8 mouse cellular contexts compared by ENCODE assay signal in genomic region chr2:25620852-25621228, GRCm38 (mm10). TPM values are rescaled to one million over a fixed set of nuclear protein-coding genes. Genes with fewer than 3 reads are reported as not detected.
DNase-seq lines count a peak whose midpoint lies in the region; ATAC-seq and TF ChIP-seq lines count a peak whose summit lies in the region.
"Had no signal": no experiment of that assay in that cellular context is flagged by ENCODE, and none has a peak within 500 bp of the region (broad histone marks: within the 10 kb centered on the region; RNA-seq: fewer than 3 reads in every experiment).

No protein-coding gene starts in this region.

- H3K4me1 ChIP-seq in kidney, postnatal 0 days (replicated peaks; ENCODE audit: insufficient read depth, low read length), result peaks cover 11% of the 10 kb centered on the region
- peaks cover 14% of the 10 kb centered on the region; the same call in 1 of the 2 replicates for H3K4me1 ChIP-seq in forebrain, embryonic 12.5 days
- peaks cover 14% of the 10 kb centered on the region; the same call in 1 of the 2 replicates for H3K4me1 ChIP-seq in intestine, embryonic 15.5 days (replicated peaks)

- WGBS in kidney, postnatal 0 days, result 79% methylated on average over 4 of the region's 4 CpGs
- WGBS in forebrain, embryonic 12.5 days, result 93% methylated on average over 4 of the region's 4 CpGs
- 84% methylated on average over 4 of the region's 4 CpGs for WGBS in intestine, embryonic 15.5 days

- no peak overlapping the region for H3ac ChIP-seq in myocyte (ENCODE audit: control insufficient read depth, insufficient read length)

- H3K4me3 ChIP-seq in kidney, postnatal 0 days (replicated peaks; ENCODE audit: low read depth, low read length), result no peak overlapping the region
- no peak overlapping the region for H3K4me3 ChIP-seq in forebrain, embryonic 12.5 days (replicated peaks)
- no peak overlapping the region for H3K4me3 ChIP-seq in intestine, embryonic 15.5 days (replicated peaks)
- H3K4me3 ChIP-seq in myocyte, result peak overlapping the region; percentile 23

- H3K79me2 ChIP-seq in myocyte (ENCODE audit: control insufficient read depth, insufficient read depth), result no peaks in the 10 kb centered on the region

- H3K9ac ChIP-seq in kidney, postnatal 0 days (ENCODE audit: low read depth, low read length), result no peak overlapping the region
- no peak overlapping the region for H3K9ac ChIP-seq in forebrain, embryonic 12.5 days
- no peak overlapping the region for H3K9ac ChIP-seq in intestine, embryonic 15.5 days

- no peaks in the 10 kb centered on the region for H3K9me3 ChIP-seq in kidney, postnatal 0 days (replicated peaks; ENCODE audit: low read length)
- no peaks in the 10 kb centered on the region for H3K9me3 ChIP-seq in forebrain, embryonic 12.5 days
- no peaks in the 10 kb centered on the region for H3K9me3 ChIP-seq in intestine, embryonic 15.5 days

- no peaks in the 10 kb centered on the region for H3K36me3 ChIP-seq in kidney, postnatal 0 days (ENCODE audit: insufficient read depth, low read length)
- no peaks in the 10 kb centered on the region for H3K36me3 ChIP-seq in forebrain, embryonic 12.5 days (replicated peaks)
- no peaks in the 10 kb centered on the region for H3K36me3 ChIP-seq in intestine, embryonic 15.5 days
- H3K36me3 ChIP-seq in myocyte (ENCODE audit: control insufficient read depth, insufficient read depth), result no peaks in the 10 kb centered on the region

- H3K27me3 ChIP-seq in kidney, postnatal 0 days (ENCODE audit: insufficient read depth, low read length), result 0 out of 2 replicates have a peak, but pooled peaks cover 3% of the 10 kb centered on the region
- peaks cover 41% of the 10 kb centered on the region for H3K27me3 ChIP-seq in forebrain, embryonic 12.5 days
- H3K27me3 ChIP-seq in intestine, embryonic 15.5 days (replicated peaks), result peaks cover 28% of the 10 kb centered on the region
- H3K27me3 ChIP-seq in myocyte (ENCODE audit: control insufficient read depth, insufficient read depth, insufficient read length), result peaks cover 49% of the 10 kb centered on the region

- no peak for ATAC-seq in kidney, postnatal 0 days (replicated peaks; ENCODE audit: low FRiP score, low read depth)
- ATAC-seq in forebrain, embryonic 12.5 days (ENCODE audit: low FRiP score), result no peak
- no peak for ATAC-seq in intestine, embryonic 15.5 days

- no peak for DNase-seq in kidney, postnatal 0 days (ENCODE audit: low spot score)
- no peak for DNase-seq in kidney, adult 11 months
- no peak for DNase-seq in ovary, postnatal 10 days (ENCODE audit: low spot score)
- DNase-seq in adrenal gland, postnatal 14 days, result no peak

- H3K4me2 ChIP-seq in kidney, postnatal 0 days (ENCODE audit: low read length), result peak overlapping the region; percentile 69; the same call in 1 of the 2 replicates
- peak overlapping the region; percentile 69 for H3K4me2 ChIP-seq in forebrain, embryonic 12.5 days
- H3K4me2 ChIP-seq in intestine, embryonic 15.5 days (replicated peaks), result peak overlapping the region; percentile 86
- peak overlapping the region; percentile 79 for H3K4me2 ChIP-seq in myocyte (ENCODE audit: low read depth)

- TF ChIP-seq CTCF in kidney, postnatal 0 days (IDR thresholded peaks at IDR 0.05; ENCODE audit: low read depth), result no peak

- TF ChIP-seq POLR2A in myocyte (IDR thresholded peaks at IDR 0.05; ENCODE audit: insufficient read length, low read depth), result no peak

- peak overlapping the region; percentile 76 for H3K27ac ChIP-seq in kidney, postnatal 0 days
- H3K27ac ChIP-seq in forebrain, embryonic 12.5 days, result no peak overlapping the region
- H3K27ac ChIP-seq in intestine, embryonic 15.5 days, result no peak overlapping the region

TF ChIP-seq in myocyte, 11 proteins besides CTCF, POLR2A, EP300 and RAD21:
- no peak for TF ChIP-seq REST (IDR thresholded peaks at IDR 0.05; ENCODE audit: insufficient read depth, insufficient read length)
- TF ChIP-seq E2F4 (IDR thresholded peaks at IDR 0.05; ENCODE audit: insufficient read depth), result no peak
- no peak for TF ChIP-seq TCF12 (IDR thresholded peaks at IDR 0.05; ENCODE audit: insufficient read depth, poor library complexity, severe bottlenecking)
- no peak for TF ChIP-seq TCF3 (IDR thresholded peaks at IDR 0.05; ENCODE audit: insufficient read length, low read depth)
- no peak for TF ChIP-seq POLR2AphosphoS2 (IDR thresholded peaks at IDR 0.05; ENCODE audit: insufficient read length, low read depth)
- TF ChIP-seq SRF (IDR thresholded peaks at IDR 0.05; ENCODE audit: control insufficient read depth, insufficient read length, low read depth), result no peak

RNA-seq across cellular contexts. Expression of gene Tmem141, which starts 1.0 kb away (rescaled TPM):
- 41.7 and 43.8 TPM in 2 replicates for polyA plus RNA-seq in kidney, postnatal 0 days (2015; fragmentation: Nextera tagmentation; extraction: Ambion mirVana)
- polyA plus RNA-seq in forebrain, embryonic 12.5 days (2016; fragmentation: Nextera tagmentation; extraction: Ambion mirVana), result 13.2 and 13.4 TPM in 2 replicates
- polyA plus RNA-seq in intestine, embryonic 15.5 days (2015; fragmentation: Nextera tagmentation; extraction: Ambion mirVana), result 22.2 and 23.8 TPM in 2 replicates
- 32.6 TPM for polyA plus RNA-seq in myocyte (2012; fragmentation: generic; extraction: Trizol)
- total RNA-seq in adrenal gland, postnatal 14 days (2021), result 30.5 and 33.1 TPM in 2 replicates

RNA-seq across cellular contexts. Expression of gene Ccdc183, which starts 3.4 kb away (rescaled TPM):
- 0.32 and 0.34 TPM in 2 replicates for polyA plus RNA-seq in kidney, postnatal 0 days (2015; fragmentation: Nextera tagmentation; extraction: Ambion mirVana)
- polyA plus RNA-seq in forebrain, embryonic 12.5 days (2016; fragmentation: Nextera tagmentation; extraction: Ambion mirVana), result 0.22 and 0.23 TPM in 2 replicates
- 0.13 and 0.16 TPM in 2 replicates for polyA plus RNA-seq in intestine, embryonic 15.5 days (2015; fragmentation: Nextera tagmentation; extraction: Ambion mirVana)
- polyA plus RNA-seq in myocyte (2012; fragmentation: generic; extraction: Trizol), result 0.13 TPM
- not detected in 2 replicates for total RNA-seq in adrenal gland, postnatal 14 days (2021)
- polyA plus RNA-seq: large intestine, adult 2 months had no signal

RNA-seq across cellular contexts. Expression of gene Fcna, which starts 7.0 kb away (rescaled TPM):
- polyA plus RNA-seq in kidney, postnatal 0 days (2015; fragmentation: Nextera tagmentation; extraction: Ambion mirVana), result 1.7 and 2.2 TPM in 2 replicates
- 0.83 and 0.88 TPM in 2 replicates for polyA plus RNA-seq in forebrain, embryonic 12.5 days (2016; fragmentation: Nextera tagmentation; extraction: Ambion mirVana)
- polyA plus RNA-seq in intestine, embryonic 15.5 days (2015; fragmentation: Nextera tagmentation; extraction: Ambion mirVana), result 3.5 and 4.7 TPM in 2 replicates
- 0.10 TPM for polyA plus RNA-seq in myocyte (2012; fragmentation: generic; extraction: Trizol)
- 7.0 and 9.7 TPM in 2 replicates for total RNA-seq in adrenal gland, postnatal 14 days (2021)

RNA-seq across cellular contexts. Expression of gene Rabl6, which starts 12.5 kb away (rescaled TPM):
- 45.6 and 56.9 TPM in 2 replicates for polyA plus RNA-seq in kidney, postnatal 0 days (2015; fragmentation: Nextera tagmentation; extraction: Ambion mirVana)
- polyA plus RNA-seq in forebrain, embryonic 12.5 days (2016; fragmentation: Nextera tagmentation; extraction: Ambion mirVana), result 76.6 and 76.8 TPM in 2 replicates
- polyA plus RNA-seq in intestine, embryonic 15.5 days (2015; fragmentation: Nextera tagmentation; extraction: Ambion mirVana), result 65.5 and 69.7 TPM in 2 replicates
- 76.5 TPM for polyA plus RNA-seq in myocyte (2012; fragmentation: generic; extraction: Trizol)
- total RNA-seq in adrenal gland, postnatal 14 days (2021), result 72.7 and 87.8 TPM in 2 replicates

RNA-seq across cellular contexts. Expression of gene Lcn8, which starts 32.1 kb away (rescaled TPM):
- not detected in 2 replicates for polyA plus RNA-seq in kidney, postnatal 0 days (2015; fragmentation: Nextera tagmentation; extraction: Ambion mirVana)
- polyA plus RNA-seq in forebrain, embryonic 12.5 days (2016; fragmentation: Nextera tagmentation; extraction: Ambion mirVana), result not detected in 2 replicates
- polyA plus RNA-seq in intestine, embryonic 15.5 days (2015; fragmentation: Nextera tagmentation; extraction: Ambion mirVana), result not detected in 2 replicates
- polyA plus RNA-seq in myocyte (2012; fragmentation: generic; extraction: Trizol), result not detected
- total RNA-seq in adrenal gland, postnatal 14 days (2021), result not detected in 2 replicates
- polyA plus RNA-seq: large intestine, adult 2 months had no signal
